Mouse (Mus musculus): Measurements from ENCODE around the gene Mylip. TPM values are rescaled to one million over a fixed set of nuclear protein-coding genes. Genes with fewer than 3 reads are reported as not detected.

The Mylip gene
- polyA plus RNA-seq, 1 experiment = 2.4 TPM

DNA sequence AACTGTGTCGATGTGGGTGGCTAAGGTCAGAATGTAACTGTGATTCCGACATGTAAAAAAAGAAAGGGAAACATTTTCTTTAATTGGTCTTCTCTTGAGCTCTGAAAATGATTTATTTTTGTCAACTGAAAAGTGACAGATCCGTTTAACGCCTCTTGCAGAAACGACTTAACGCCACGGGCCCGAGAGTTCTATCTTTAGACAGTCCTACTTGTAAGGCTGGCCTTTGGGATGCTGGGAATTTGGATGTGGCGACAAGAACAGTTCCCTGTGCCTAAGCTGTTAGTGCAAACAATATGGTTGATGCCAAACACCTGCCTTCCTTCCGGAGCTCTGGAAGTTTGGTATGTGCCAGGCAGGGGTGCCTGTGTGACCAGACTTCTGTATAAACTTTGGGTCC, 23.8 kb upstream of the Mylip start:
- no peaks in the 10 kb centered on the region for H3K4me1 ChIP-seq (ENCODE audit: control insufficient read depth)
- H3K36me3 ChIP-seq (ENCODE audit: control insufficient read depth) = no peaks in the 10 kb centered on the region
- H3K4me3 ChIP-seq (replicated peaks) = no peak overlapping the region
- no peaks in the 10 kb centered on the region for H3K9me3 ChIP-seq (ENCODE audit: control insufficient read depth, low read length)
- peaks cover 21% of the 10 kb centered on the region for H3K27me3 ChIP-seq (ENCODE audit: control insufficient read depth)
- TF ChIP-seq TAL1 (IDR thresholded peaks at IDR 0.05; ENCODE audit: low read length) (no peak), GATA1 (IDR thresholded peaks at IDR 0.05; ENCODE audit: low read length) (no peak)

DNA sequence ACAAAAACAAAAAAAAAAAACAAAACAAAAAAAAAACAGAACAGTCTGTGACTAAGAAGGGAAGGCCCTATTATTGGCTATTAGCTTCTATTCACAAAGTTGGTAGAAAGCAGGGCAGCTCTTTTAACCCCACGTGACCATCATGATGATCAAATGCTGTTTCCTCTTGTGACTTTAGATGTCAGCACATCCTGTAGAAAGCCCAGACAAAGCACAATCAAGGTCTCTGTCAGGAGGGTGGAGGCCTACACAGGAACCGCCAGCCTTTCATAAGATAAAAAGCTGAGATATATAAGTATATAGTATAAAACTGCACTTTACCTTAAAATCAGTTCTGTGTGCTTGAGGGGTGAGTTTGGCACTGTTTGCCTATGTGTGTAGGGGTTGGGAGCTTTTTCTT, 17.9 kb upstream of the Mylip start:
- H3K4me1 ChIP-seq (ENCODE audit: control insufficient read depth) = no peaks in the 10 kb centered on the region
- no peak for TF ChIP-seq GATA1 (IDR thresholded peaks at IDR 0.05; ENCODE audit: low read length)
- TF ChIP-seq TAL1 (IDR thresholded peaks at IDR 0.05; ENCODE audit: low read length) = no peak
- no peaks in the 10 kb centered on the region for H3K36me3 ChIP-seq (ENCODE audit: control insufficient read depth)
- H3K9me3 ChIP-seq (ENCODE audit: control insufficient read depth, low read length) = no peaks in the 10 kb centered on the region
- H3K27me3 ChIP-seq (ENCODE audit: control insufficient read depth) = peaks cover 25% of the 10 kb centered on the region
- H3K4me3 ChIP-seq (replicated peaks) = no peak overlapping the region

DNA sequence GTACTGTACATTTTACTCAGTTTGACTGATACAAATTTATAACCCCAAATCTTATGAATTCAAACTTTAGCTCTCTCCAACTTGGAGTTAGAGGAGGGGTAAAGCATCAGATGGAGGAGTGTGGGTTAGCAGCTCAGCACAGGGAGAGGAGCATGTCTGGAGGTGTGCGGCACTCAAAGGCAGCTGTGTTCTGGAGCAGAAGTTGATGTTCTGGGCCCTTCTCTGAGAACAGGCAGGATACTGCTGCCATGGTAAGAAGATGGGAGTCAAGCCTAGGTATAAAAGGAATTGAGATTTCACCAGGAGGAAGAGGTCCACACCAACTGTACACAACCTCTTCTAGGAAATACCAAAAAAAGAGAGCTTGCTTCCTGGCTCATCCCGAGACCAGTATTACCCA, 17.1 kb upstream of the Mylip start:
- Histone ChIP-seq H3K36me3 (ENCODE audit: control insufficient read depth) (no peaks in the 10 kb centered on the region), H3K27me3 (ENCODE audit: control insufficient read depth) (peaks cover 25% of the 10 kb centered on the region), H3K9me3 (ENCODE audit: control insufficient read depth, low read length) (no peaks in the 10 kb centered on the region), H3K4me1 (ENCODE audit: control insufficient read depth) (no peaks in the 10 kb centered on the region), H3K4me3 (replicated peaks) (no peak overlapping the region)
- no peak for TF ChIP-seq TAL1 (IDR thresholded peaks at IDR 0.05; ENCODE audit: low read length)
- no peak for TF ChIP-seq GATA1 (IDR thresholded peaks at IDR 0.05; ENCODE audit: low read length)

DNA sequence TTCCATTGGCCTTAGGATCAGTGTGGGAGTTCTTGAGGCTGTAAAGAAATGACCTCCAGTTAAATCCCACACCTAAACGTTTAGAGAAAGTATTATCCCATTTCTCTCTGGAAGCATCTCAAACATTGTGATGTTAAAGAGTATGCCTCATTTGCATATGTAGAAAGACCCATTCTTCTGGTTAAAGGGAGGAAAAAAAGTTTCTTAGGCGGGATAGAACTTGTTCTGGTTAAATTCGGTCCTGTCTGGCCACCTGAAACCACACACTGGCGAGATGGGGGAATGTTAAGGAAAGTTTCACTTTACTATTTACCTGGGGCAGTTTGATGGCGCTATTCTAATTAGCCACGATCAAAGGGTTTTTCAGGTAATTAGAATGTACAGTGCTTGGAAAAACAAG, 14.7 kb upstream of the Mylip start:
- no peak for TF ChIP-seq TAL1 (IDR thresholded peaks at IDR 0.05; ENCODE audit: low read length)
- Histone ChIP-seq H3K27me3 (ENCODE audit: control insufficient read depth) (peaks cover 30% of the 10 kb centered on the region), H3K4me1 (ENCODE audit: control insufficient read depth) (no peaks in the 10 kb centered on the region), H3K36me3 (ENCODE audit: control insufficient read depth) (no peaks in the 10 kb centered on the region), H3K9me3 (ENCODE audit: control insufficient read depth, low read length) (no peaks in the 10 kb centered on the region), H3K4me3 (replicated peaks) (no peak overlapping the region)

DNA sequence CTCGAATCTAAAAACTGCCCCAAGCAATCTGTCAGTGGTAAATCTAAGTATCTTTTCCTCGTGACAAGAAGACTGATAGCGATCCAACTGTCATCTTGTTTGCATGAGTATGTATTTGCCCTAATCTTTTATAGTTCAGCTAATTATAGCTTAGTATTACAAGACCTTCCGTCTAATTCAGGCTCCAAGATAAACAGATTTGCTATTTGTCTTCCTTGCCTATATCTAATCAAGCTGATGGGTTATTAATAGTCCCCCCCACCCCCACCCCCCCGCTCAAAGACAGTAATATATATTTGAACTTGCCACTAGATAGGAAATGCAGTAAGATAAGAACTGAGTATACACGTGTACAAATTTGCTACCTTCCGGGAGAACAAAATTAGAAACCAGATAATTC, 7.3 kb upstream of the Mylip start:
- no peak overlapping the region for H3K4me3 ChIP-seq (replicated peaks)
- H3K36me3 ChIP-seq (ENCODE audit: control insufficient read depth) = peaks cover under 1% of the 10 kb centered on the region; the same call in 1 of the 2 replicates
- peaks cover 26% of the 10 kb centered on the region for H3K27me3 ChIP-seq (ENCODE audit: control insufficient read depth)
- H3K4me1 ChIP-seq (ENCODE audit: control insufficient read depth) = peaks cover 26% of the 10 kb centered on the region
- TF ChIP-seq TAL1 (IDR thresholded peaks at IDR 0.05; ENCODE audit: low read length) (no peak), GATA1 (IDR thresholded peaks at IDR 0.05; ENCODE audit: low read length) (no peak)
- peaks cover 14% of the 10 kb centered on the region for H3K9me3 ChIP-seq (ENCODE audit: control insufficient read depth, low read length)

DNA sequence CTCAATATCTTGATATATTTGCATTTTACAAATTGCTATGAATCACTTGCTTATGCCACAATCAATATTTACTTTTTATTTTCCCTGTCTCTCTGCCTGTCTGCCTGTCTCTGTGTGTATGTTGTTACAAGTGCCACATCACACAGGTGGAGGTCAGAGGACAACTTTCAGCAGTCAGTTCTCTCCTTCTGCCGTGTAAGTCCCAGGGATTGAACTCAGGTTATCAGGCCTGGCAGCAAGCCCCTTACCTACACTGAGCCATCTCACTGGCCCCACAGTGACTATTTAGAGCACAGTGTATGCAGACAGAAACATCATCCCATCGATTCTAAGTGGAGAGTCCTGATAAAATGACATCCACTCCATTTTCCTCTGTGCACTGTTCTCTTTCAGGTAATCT, 4.9 kb upstream of the Mylip start:
- Histone ChIP-seq H3K9me3 (ENCODE audit: control insufficient read depth, low read length) (peaks cover 16% of the 10 kb centered on the region), H3K4me3 (replicated peaks) (no peak overlapping the region), H3K36me3 (ENCODE audit: control insufficient read depth) (peaks cover 2% of the 10 kb centered on the region; the same call in 1 of the 2 replicates), H3K4me1 (ENCODE audit: control insufficient read depth) (peaks cover 41% of the 10 kb centered on the region), H3K27me3 (ENCODE audit: control insufficient read depth) (peaks cover 33% of the 10 kb centered on the region)
- TF ChIP-seq TAL1 (IDR thresholded peaks at IDR 0.05; ENCODE audit: low read length) = no peak
- no peak for TF ChIP-seq GATA1 (IDR thresholded peaks at IDR 0.05; ENCODE audit: low read length)

DNA sequence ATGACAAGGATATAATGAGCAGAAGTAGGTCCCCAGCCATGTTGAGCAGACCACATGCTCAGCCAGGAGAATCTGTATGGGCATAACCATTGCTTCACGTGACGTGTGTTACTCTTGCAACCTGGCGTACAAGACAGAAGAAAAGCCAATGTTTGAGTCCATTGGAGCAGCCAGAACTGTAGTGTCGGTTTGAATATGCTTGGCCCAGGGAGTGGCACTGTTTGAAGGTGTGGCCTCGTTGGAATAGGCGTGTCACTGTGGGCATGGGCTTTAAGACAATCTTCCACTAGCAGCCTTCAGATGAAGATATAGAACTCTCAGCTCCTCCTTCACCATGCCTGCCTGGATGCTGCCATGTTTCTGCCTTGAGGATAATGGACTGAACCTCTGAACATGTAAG, 4.0 kb upstream of the Mylip start:
- H3K36me3 ChIP-seq (ENCODE audit: control insufficient read depth) = peaks cover 2% of the 10 kb centered on the region; the same call in 1 of the 2 replicates
- peaks cover 32% of the 10 kb centered on the region for H3K27me3 ChIP-seq (ENCODE audit: control insufficient read depth)
- no peak overlapping the region for H3K4me3 ChIP-seq (replicated peaks)
- peaks cover 16% of the 10 kb centered on the region for H3K9me3 ChIP-seq (ENCODE audit: control insufficient read depth, low read length)
- no peak for TF ChIP-seq TAL1 (IDR thresholded peaks at IDR 0.05; ENCODE audit: low read length)
- TF ChIP-seq GATA1 (IDR thresholded peaks at IDR 0.05; ENCODE audit: low read length) = no peak
- H3K4me1 ChIP-seq (ENCODE audit: control insufficient read depth) = peaks cover 43% of the 10 kb centered on the region

DNA sequence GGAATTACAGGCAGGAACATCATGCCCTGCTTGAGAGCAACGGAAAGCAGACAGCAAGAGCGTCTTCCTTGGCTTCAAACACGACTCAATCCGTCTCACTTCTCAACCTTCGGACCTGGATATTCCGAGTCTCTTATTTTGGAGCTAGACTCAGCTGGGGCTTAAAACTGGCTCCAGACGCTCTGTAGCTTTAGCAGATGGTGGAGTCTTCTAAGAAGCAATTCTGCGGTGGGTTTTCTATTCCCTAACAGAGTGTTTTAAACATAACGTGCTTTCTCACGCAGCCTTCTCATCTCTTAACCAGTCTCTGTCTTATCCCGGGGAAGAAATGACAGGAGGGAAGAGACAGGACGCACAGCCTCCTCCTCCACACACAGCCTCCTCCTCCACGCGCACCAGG, 3.3 kb upstream of the Mylip start:
- H3K9me3 ChIP-seq (ENCODE audit: control insufficient read depth, low read length) = peaks cover 16% of the 10 kb centered on the region
- H3K27me3 ChIP-seq (ENCODE audit: control insufficient read depth) = peaks cover 30% of the 10 kb centered on the region
- TF ChIP-seq TAL1 (IDR thresholded peaks at IDR 0.05; ENCODE audit: low read length) (no peak), GATA1 (IDR thresholded peaks at IDR 0.05; ENCODE audit: low read length) (no peak)
- H3K4me3 ChIP-seq (replicated peaks) = no peak overlapping the region
- peaks cover 48% of the 10 kb centered on the region for H3K4me1 ChIP-seq (ENCODE audit: control insufficient read depth)
- H3K36me3 ChIP-seq (ENCODE audit: control insufficient read depth) = peaks cover 8% of the 10 kb centered on the region

DNA sequence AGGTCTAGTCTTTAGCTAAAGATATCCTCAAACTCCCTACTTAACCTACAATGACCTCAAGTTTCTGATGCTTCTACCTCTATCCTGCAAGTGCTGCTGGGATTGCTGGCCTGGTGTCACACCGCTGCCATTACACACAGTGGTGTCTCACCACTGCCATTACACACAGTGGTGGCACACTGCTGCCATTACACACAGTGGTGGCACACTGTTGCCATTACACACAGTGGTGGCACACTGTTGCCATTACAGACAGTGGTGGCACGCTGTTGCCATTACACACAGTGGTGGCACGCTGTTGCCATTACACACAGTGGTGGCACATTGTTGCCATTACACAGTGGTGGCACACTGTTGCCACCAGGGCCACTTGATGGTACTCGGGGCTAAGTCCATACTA, 2.3 kb upstream of the Mylip start:
- Histone ChIP-seq H3K9me3 (ENCODE audit: control insufficient read depth, low read length) (peaks cover 16% of the 10 kb centered on the region), H3K4me3 (replicated peaks) (no peak overlapping the region), H3K27me3 (ENCODE audit: control insufficient read depth) (peaks cover 28% of the 10 kb centered on the region; the same call in 1 of the 2 replicates), H3K36me3 (ENCODE audit: control insufficient read depth) (peaks cover 18% of the 10 kb centered on the region), H3K4me1 (ENCODE audit: control insufficient read depth) (peaks cover 58% of the 10 kb centered on the region)
- TF ChIP-seq GATA1 (IDR thresholded peaks at IDR 0.05; ENCODE audit: low read length) (no peak), TAL1 (IDR thresholded peaks at IDR 0.05; ENCODE audit: low read length) (no peak)

DNA sequence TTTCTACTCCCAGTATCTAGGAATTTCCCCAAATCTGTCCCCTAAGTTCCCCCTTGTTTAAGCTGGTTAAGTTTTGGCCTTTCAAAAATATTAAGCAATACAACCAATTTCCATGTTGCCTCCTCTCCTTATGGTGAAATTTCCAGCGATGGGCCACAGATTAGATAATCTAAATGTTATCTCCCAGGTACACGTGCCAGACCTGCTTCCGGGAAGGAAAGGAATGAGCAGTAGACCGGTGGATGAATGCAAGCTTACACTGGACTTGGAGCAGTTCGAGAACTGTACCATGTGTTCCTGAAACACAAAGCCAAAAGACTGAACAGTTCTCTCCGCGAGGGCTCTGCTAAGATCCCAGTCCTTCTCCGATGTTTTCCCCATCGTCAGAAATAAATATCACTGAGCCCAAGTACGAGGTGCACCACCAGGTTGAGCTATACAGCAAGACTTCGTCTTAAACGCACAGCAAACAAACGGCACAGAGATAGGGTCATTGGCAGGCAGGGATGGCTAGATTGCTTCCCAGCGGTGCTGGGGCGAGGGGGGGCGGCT, 1.2 kb upstream of the Mylip start:
- Histone ChIP-seq H3K4me1 (ENCODE audit: control insufficient read depth) (peaks cover 67% of the 10 kb centered on the region), H3K9me3 (ENCODE audit: control insufficient read depth, low read length) (peaks cover 16% of the 10 kb centered on the region), H3K4me3 (replicated peaks) (peak overlapping the region; percentile 68), H3K36me3 (ENCODE audit: control insufficient read depth) (peaks cover 29% of the 10 kb centered on the region), H3K27me3 (ENCODE audit: control insufficient read depth) (peaks cover 24% of the 10 kb centered on the region; the same call in 1 of the 2 replicates)
- TF ChIP-seq TAL1 (IDR thresholded peaks at IDR 0.05; ENCODE audit: low read length) = no peak
- no peak for TF ChIP-seq GATA1 (IDR thresholded peaks at IDR 0.05; ENCODE audit: low read length)

Measured in erythroblast, embryonic 14.5 days (primary cell).